Mouse (Mus musculus): ENCODE results near the gene Zfp750. TPM values are rescaled to one million over a fixed set of nuclear protein-coding genes. Genes with fewer than 3 reads are reported as not detected.

The Zfp750 gene
- not detected for total RNA-seq (2023)

DNA sequence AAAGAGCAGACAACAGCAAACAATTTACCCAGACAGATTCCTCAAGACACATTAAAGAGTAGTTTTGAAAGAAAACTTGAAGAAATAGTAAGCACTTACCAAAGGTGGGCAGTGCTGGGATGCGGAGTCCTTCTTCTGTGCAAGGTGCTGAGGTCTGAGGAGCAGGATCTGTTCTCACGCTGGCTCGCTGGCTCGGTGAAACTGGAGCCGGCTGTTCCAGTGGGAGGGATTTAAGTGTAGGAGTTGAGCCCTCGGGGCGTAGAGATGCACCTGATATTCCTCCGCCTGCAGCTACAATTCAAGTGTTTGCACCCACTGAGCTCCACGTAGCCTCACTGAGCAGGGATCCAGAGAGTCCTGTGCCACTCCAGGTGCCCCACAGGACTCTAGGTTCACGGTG is at the start of gene Zfp750:
TSS of gene Zfp750 (minus strand) at position 203 of the 400 bp plus-strand sequence.

Other genes starting within 250 kb of the Zfp750 start
- 61.4 TPM for gene Wdr45b, start 164.9 kb downstream of the Zfp750 start, total RNA-seq (2023)
- gene Rab40b, start 131.1 kb downstream of the Zfp750 start, total RNA-seq (2023), result not detected
- 5.8 TPM for gene Fn3krp, start 97.9 kb downstream of the Zfp750 start, total RNA-seq (2023)
- 0.18 TPM for gene Fn3k, start 84.4 kb downstream of the Zfp750 start, total RNA-seq (2023)
- 34.0 TPM for gene Tbcd, start 67.4 kb downstream of the Zfp750 start, total RNA-seq (2023)
- 12.5 TPM for gene B3gntl1, start 153.8 kb upstream of the Zfp750 start, total RNA-seq (2023)
- gene Metrnl, start 182.2 kb upstream of the Zfp750 start, total RNA-seq (2023), result 1.3 TPM